Mouse (Mus musculus) embryonic stem cell, embryonic (primary cell): Measurements from ENCODE around the gene Nek10.
"Not testable (repeated sequence)": the region's sequence is repeated elsewhere in the genome, so short reads cannot be mapped to it uniquely, and the experiment has no call there.

Experiments
- CTCF ChIA-PET, 4 experiments: fragments of 300-600 bp in 2 of 4; fragments of 350-600 bp in 2 of 4; sonication (Branson Sonifier 250); formaldehyde crosslinking; loops; one replicate each; lab custom pipeline; 2022; ENCODE audit warnings: inconsistent platforms in 2 of 4; lab: Charles Lee
- POLR2A ChIA-PET, 4 experiments: fragments of 300-600 bp in 2 of 4; fragments of 350-600 bp in 2 of 4; sonication (Branson Sonifier 250); formaldehyde crosslinking; loops; one replicate each; lab custom pipeline; 2022; ENCODE audit warnings: antibody characterized with exemption in 4 of 4, inconsistent platforms in 1 of 4; lab: Charles Lee

Nek10 gene

GRCm38 (mm10) chr14:14959780-14960440, 156.7 kb downstream of the Nek10 start:
- CTCF ChIA-PET, result no interaction called here
- POLR2A ChIA-PET, result no interaction called here

GRCm38 (mm10) chr14:14960441-14960988, 157.3 kb downstream of the Nek10 start:
- ChIA-PET CTCF (no interaction called here), POLR2A (no interaction called here)

DNA sequence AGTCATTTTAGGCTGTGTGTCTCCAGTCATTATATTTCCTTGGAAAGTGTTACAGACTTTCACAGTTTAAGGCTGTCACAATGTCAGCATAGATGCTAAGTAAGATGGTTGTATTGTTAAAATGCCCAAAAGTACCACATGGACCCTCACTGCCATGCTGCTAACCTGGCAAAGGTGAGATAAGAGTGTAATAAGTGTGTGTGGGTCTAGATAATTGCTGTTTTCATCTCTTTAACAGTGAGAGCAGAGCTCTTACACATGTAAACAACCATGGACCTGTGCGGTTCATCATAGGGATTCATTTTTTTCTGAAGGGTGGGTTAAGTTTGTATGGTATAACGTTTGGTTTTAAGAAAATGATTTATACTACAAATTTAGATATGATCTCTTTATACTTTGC, 167.4 kb downstream of the Nek10 start:
- ChIA-PET POLR2A (no interaction called here), CTCF (interaction anchor here in 1 of 4 experiments (0.6 kb wide), 1 partner anchor 1079 kb away, joined by 3 read pairs; no protein-coding TSS in a partner anchor)

GRCm38 (mm10) chr14:14971056-14971455, 167.8 kb downstream of the Nek10 start:
- ChIA-PET POLR2A (no interaction called here), CTCF (interaction anchor here in 1 of 4 experiments (0.6 kb wide), 1 partner anchor 1079 kb away, joined by 3 read pairs; no protein-coding TSS in a partner anchor)

DNA sequence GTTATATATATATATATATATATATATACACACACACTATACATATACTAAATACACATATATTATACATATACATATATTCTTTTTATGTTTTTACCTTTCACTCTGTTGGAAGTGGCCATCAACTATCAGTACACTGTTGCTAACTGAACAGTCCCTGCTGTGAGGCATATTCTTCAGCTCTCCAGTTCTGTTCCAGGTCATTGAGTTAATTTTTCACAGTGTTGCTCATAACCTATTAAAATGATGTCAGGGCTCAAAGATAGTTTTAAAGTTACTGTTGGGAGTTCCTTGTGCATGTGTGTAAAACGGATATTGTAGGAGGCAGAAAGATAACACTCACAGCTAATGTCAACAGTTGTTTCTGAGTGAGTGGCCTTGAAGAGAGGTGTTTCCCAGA, 170.9 kb downstream of the Nek10 start:
- ChIA-PET CTCF (interaction anchor here in 1 of 4 experiments (0.5 kb wide), 1 partner anchor 111 kb away, joined by 4 read pairs; no protein-coding TSS in a partner anchor), POLR2A (no interaction called here)

- POLR2A ChIA-PET, result not testable (repeated sequence)
Observed at GRCm38 (mm10) chr14:14984106-14984505, 180.9 kb downstream of the Nek10 start.

GRCm38 (mm10) chr14:14984710-14985647, 181.8 kb downstream of the Nek10 start:
- ChIA-PET CTCF (interaction anchor here in 2 of 4 experiments (0.7 to 1.8 kb wide), 5 partner anchors 80 to 1342 kb away, joined by 3 to 10 read pairs (median 3); no protein-coding TSS in a partner anchor), POLR2A (no interaction called here)

More at GRCm38 (mm10) chr14:14984106-14984505, 180.9 kb downstream of the Nek10 start:
- CTCF ChIA-PET, result not testable (repeated sequence)

DNA sequence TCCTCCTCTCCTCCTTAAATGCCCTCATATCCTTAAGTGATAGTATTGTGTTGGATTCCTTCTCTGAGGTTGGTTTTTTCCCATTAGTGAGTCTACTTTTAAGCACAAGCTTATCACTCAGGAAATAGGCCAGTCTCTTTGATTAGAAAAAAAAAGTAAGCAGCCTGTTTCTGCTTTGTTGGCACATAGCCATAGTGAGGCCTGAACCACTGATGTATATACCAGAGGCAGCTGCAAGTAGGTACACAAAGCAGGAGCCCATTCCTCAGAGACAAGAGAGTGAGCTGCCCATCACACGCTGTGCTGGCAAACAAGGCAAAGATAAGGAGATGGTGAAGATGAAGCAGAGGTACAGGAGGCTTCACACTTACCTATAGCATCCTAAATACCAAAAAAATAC, 184.2 kb downstream of the Nek10 start:
- ChIA-PET CTCF (no interaction called here), POLR2A (no interaction called here)

GRCm38 (mm10) chr14:14991642-14992041, 188.4 kb downstream of the Nek10 start:
- CTCF ChIA-PET, result interaction anchor here in 1 of 4 experiments (0.6 kb wide), 1 partner anchor 398 kb away, joined by 3 read pairs; no protein-coding TSS in a partner anchor
- POLR2A ChIA-PET, result no interaction called here

DNA sequence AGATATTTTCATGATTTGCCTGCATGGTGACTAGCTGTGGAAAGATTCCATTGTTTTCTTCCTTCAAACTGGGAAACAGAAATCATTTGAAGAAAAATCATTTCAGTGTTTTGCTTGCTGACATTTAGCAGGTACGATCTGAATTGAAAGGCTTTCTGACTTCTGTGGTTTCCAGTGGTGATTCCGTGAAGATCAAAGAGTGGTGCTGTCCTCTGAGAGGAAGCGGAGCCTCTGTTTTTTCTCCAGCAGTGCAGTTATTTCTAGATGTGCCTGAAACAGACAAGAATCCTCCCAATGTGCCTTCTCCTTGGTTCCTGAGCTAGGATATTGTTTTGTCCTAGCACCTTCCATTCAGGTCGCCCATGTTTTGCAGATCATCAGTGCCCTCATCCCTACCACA, 208.2 kb downstream of the Nek10 start:
- ChIA-PET POLR2A (no interaction called here), CTCF (no interaction called here)

DNA sequence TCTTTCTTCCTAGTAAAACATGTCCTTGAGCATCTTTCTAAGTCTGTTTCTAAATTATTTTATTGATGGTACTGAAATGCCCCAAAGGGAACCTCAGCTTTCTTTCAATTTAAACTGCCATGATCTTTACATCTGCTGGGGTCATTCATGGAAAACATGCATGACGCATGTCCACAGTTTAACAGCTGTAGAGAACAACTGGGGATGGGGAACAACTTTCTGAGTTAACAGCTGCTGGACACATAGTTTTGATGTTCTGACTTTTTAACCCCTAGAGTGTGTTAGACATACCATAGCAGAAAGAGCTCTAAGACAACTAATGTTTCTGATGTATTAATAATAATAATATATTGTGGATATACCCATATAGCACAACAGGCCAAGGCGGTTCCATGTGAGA, 211.6 kb downstream of the Nek10 start:
- CTCF ChIA-PET, result no interaction called here
- POLR2A ChIA-PET, result no interaction called here

DNA sequence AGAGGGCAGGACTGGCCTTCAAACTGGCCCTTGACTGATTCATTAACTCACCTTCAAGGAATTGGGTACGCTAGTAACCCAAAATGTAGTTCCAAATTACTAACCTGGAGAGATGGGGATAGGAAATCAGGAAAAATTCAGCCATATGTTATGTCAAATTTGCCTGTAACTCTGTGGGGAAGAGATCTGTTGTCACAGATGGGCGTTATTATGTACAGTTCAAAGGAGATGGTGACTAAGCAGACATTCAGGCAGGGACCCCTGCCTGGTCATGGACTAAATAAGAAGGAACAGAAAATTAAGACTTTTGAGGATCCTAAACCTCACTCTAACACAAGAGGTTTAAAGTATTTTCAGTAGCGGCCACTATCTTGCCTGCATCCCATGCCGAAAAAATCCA, 227.4 kb downstream of the Nek10 start:
- POLR2A ChIA-PET, CTCF ChIA-PET: not testable (repeated sequence)

- POLR2A ChIA-PET, CTCF ChIA-PET: not testable (repeated sequence)
Observed at GRCm38 (mm10) chr14:15034638-15035037, 231.4 kb downstream of the Nek10 start.

DNA sequence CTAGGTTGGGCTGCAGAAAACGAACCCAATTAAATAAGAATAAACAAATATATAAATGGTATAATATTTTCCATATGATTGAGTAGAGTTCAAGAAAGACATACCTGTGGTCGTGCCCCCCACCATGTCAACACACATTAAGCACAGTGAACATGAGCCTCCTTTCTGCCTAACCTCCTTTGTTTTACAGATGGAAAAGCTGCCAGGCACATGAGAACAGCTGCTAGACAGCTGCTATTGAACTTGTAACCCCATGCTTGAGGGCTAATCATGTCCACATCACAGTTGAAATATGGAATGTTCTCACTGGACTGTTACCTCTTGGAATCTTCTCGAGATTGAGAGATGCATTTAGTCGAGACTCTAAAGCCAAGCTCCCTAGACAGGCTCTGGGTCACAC, 245.0 kb downstream of the Nek10 start:
- CTCF ChIA-PET, result no interaction called here
- POLR2A ChIA-PET, result no interaction called here

DNA sequence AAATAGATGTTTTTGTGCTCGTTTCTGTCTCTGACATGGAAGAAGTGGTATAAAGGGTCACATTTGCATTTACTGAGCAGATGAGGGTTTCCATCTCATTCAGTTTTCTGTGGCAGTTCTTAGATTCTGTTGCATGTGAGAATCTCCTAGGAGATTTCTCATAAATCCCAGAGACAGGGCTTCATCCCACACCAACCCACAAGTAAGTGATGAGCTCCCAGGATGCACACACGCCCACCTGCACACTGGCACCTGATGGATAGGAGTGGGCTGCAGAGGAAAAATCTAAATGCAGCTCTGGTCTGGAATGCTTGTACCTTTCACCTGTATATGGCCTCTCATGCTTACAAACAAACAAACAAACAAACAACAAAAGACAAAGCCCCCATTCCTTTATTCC, 258.3 kb downstream of the Nek10 start:
- ChIA-PET CTCF (no interaction called here), POLR2A (no interaction called here)
